Mouse (Mus musculus): ENCODE results near the gene Usf2. TPM values are rescaled to one million over a fixed set of nuclear protein-coding genes. Genes with fewer than 3 reads are reported as not detected.

The Usf2 gene
- total and polyA plus RNA-seq, 3 experiments: 69.9 to 132 (median 101) TPM

- Histone ChIP-seq H3K36me3 (replicated peaks) (no peaks in the 10 kb centered on the region), H3K4me3 (ENCODE audit: low read depth, low read length) (no peak overlapping the region), H3K4me1 (ENCODE audit: insufficient read depth, low read depth, low read length) (peaks cover 4% of the 10 kb centered on the region), H3K9me3 (replicated peaks) (peaks cover 8% of the 10 kb centered on the region), H3K27me3 (ENCODE audit: insufficient read depth, low read length) (peaks cover 21% of the 10 kb centered on the region)
- TF ChIP-seq POLR2AphosphoS5 (IDR thresholded peaks at IDR 0.05; ENCODE audit: insufficient replicate concordance, low read depth, low read length): no peak
- no peak for TF ChIP-seq CTCF (IDR thresholded peaks at IDR 0.05; ENCODE audit: low read depth, low read length)
- TF ChIP-seq GATA1 (IDR thresholded peaks at IDR 0.05; ENCODE audit: borderline replicate concordance, low read length): no peak
- TF ChIP-seq GATA2 (IDR thresholded peaks at IDR 0.05; ENCODE audit: borderline replicate concordance, low read depth, low read length): no peak
- no peak for TF ChIP-seq TAL1 (conservative IDR thresholded peaks at IDR 0.05; ENCODE audit: low read depth, low read length)
- DNase-seq (ENCODE audit: low spot score): no peak
- ATAC-seq (ENCODE audit: extremely low read depth, insufficient number of reproducible peaks, low FRiP score, poor library complexity, severe bottlenecking): no peak
These were observed 16.0 kb upstream of the Usf2 start for GRCm38 (mm10) chr7:30972426-30973250.

- TF ChIP-seq POLR2AphosphoS5 (IDR thresholded peaks at IDR 0.05; ENCODE audit: insufficient replicate concordance, low read depth, low read length) (no peak), GATA1 (IDR thresholded peaks at IDR 0.05; ENCODE audit: borderline replicate concordance, low read length) (no peak), TAL1 (conservative IDR thresholded peaks at IDR 0.05; ENCODE audit: low read depth, low read length) (no peak), GATA2 (IDR thresholded peaks at IDR 0.05; ENCODE audit: borderline replicate concordance, low read depth, low read length) (no peak)
- H3K4me3 ChIP-seq (ENCODE audit: low read depth, low read length): no peak overlapping the region
These were observed 15.3 kb upstream of the Usf2 start for GRCm38 (mm10) chr7:30971901-30972300.

GRCm38 (mm10) chr7:30969174-30969573 is 12.6 kb upstream of the Usf2 start:
- Histone ChIP-seq H3K27me3 (ENCODE audit: insufficient read depth, low read length) (peaks cover 33% of the 10 kb centered on the region), H3K4me1 (ENCODE audit: insufficient read depth, low read depth, low read length) (peaks cover 14% of the 10 kb centered on the region), H3K36me3 (replicated peaks) (no peaks in the 10 kb centered on the region), H3K4me3 (ENCODE audit: low read depth, low read length) (no peak overlapping the region), H3K9me3 (replicated peaks) (peaks cover 8% of the 10 kb centered on the region)
- TF ChIP-seq POLR2AphosphoS5 (IDR thresholded peaks at IDR 0.05; ENCODE audit: insufficient replicate concordance, low read depth, low read length) (no peak), GATA2 (IDR thresholded peaks at IDR 0.05; ENCODE audit: borderline replicate concordance, low read depth, low read length) (no peak), CTCF (IDR thresholded peaks at IDR 0.05; ENCODE audit: low read depth, low read length) (no peak), TAL1 (conservative IDR thresholded peaks at IDR 0.05; ENCODE audit: low read depth, low read length) (no peak), GATA1 (IDR thresholded peaks at IDR 0.05; ENCODE audit: borderline replicate concordance, low read length) (no peak)
- DNase-seq (ENCODE audit: low spot score) (no peak), ATAC-seq (ENCODE audit: extremely low read depth, insufficient number of reproducible peaks, low FRiP score, poor library complexity, severe bottlenecking) (no peak)

More at GRCm38 (mm10) chr7:30971901-30972300, 15.3 kb upstream of the Usf2 start:
- ATAC-seq (ENCODE audit: extremely low read depth, insufficient number of reproducible peaks, low FRiP score, poor library complexity, severe bottlenecking) (no peak), DNase-seq (ENCODE audit: low spot score) (no peak)
- Histone ChIP-seq H3K36me3 (replicated peaks) (no peaks in the 10 kb centered on the region), H3K27me3 (ENCODE audit: insufficient read depth, low read length) (peaks cover 22% of the 10 kb centered on the region), H3K9me3 (replicated peaks) (peaks cover 8% of the 10 kb centered on the region), H3K4me1 (ENCODE audit: insufficient read depth, low read depth, low read length) (peaks cover 4% of the 10 kb centered on the region)

- Histone ChIP-seq H3K9me3 (replicated peaks) (peaks cover 7% of the 10 kb centered on the region), H3K36me3 (replicated peaks) (no peaks in the 10 kb centered on the region), H3K27me3 (ENCODE audit: insufficient read depth, low read length) (peaks cover 33% of the 10 kb centered on the region), H3K4me3 (ENCODE audit: low read depth, low read length) (no peak overlapping the region), H3K4me1 (ENCODE audit: insufficient read depth, low read depth, low read length) (peaks cover 16% of the 10 kb centered on the region)
- DNase-seq (ENCODE audit: low spot score) (no peak), ATAC-seq (ENCODE audit: extremely low read depth, insufficient number of reproducible peaks, low FRiP score, poor library complexity, severe bottlenecking) (no peak)
- no peak for TF ChIP-seq GATA1 (IDR thresholded peaks at IDR 0.05; ENCODE audit: borderline replicate concordance, low read length)
- no peak for TF ChIP-seq GATA2 (IDR thresholded peaks at IDR 0.05; ENCODE audit: borderline replicate concordance, low read depth, low read length)
- TF ChIP-seq POLR2AphosphoS5 (IDR thresholded peaks at IDR 0.05; ENCODE audit: insufficient replicate concordance, low read depth, low read length): no peak
- TF ChIP-seq CTCF (IDR thresholded peaks at IDR 0.05; ENCODE audit: low read depth, low read length): no peak
- no peak for TF ChIP-seq TAL1 (conservative IDR thresholded peaks at IDR 0.05; ENCODE audit: low read depth, low read length)
These were observed 12.0 kb upstream of the Usf2 start for GRCm38 (mm10) chr7:30968611-30969010.

- TF ChIP-seq GATA1 (IDR thresholded peaks at IDR 0.05; ENCODE audit: borderline replicate concordance, low read length): no peak
- TF ChIP-seq TAL1 (conservative IDR thresholded peaks at IDR 0.05; ENCODE audit: low read depth, low read length): no peak
- TF ChIP-seq CTCF (IDR thresholded peaks at IDR 0.05; ENCODE audit: low read depth, low read length): no peak
- TF ChIP-seq POLR2AphosphoS5 (IDR thresholded peaks at IDR 0.05; ENCODE audit: insufficient replicate concordance, low read depth, low read length): no peak
- TF ChIP-seq GATA2 (IDR thresholded peaks at IDR 0.05; ENCODE audit: borderline replicate concordance, low read depth, low read length): no peak
- Histone ChIP-seq H3K27me3 (ENCODE audit: insufficient read depth, low read length) (peaks cover 24% of the 10 kb centered on the region), H3K4me1 (ENCODE audit: insufficient read depth, low read depth, low read length) (peaks cover 13% of the 10 kb centered on the region; the same call in 1 of the 2 replicates), H3K4me3 (ENCODE audit: low read depth, low read length) (no peak overlapping the region), H3K9me3 (replicated peaks) (no peaks in the 10 kb centered on the region), H3K36me3 (replicated peaks) (no peaks in the 10 kb centered on the region)
- no peak for ATAC-seq (ENCODE audit: extremely low read depth, insufficient number of reproducible peaks, low FRiP score, poor library complexity, severe bottlenecking)
- no peak for DNase-seq (ENCODE audit: low spot score)
These were observed 10.1 kb upstream of the Usf2 start for GRCm38 (mm10) chr7:30966657-30967056.

GRCm38 (mm10) chr7:30965677-30966076 is 9.1 kb upstream of the Usf2 start:
- DNase-seq (ENCODE audit: low spot score) (no peak), ATAC-seq (ENCODE audit: extremely low read depth, insufficient number of reproducible peaks, low FRiP score, poor library complexity, severe bottlenecking) (no peak)
- Histone ChIP-seq H3K9me3 (replicated peaks) (no peaks in the 10 kb centered on the region), H3K4me3 (ENCODE audit: low read depth, low read length) (no peak overlapping the region), H3K27me3 (ENCODE audit: insufficient read depth, low read length) (peaks cover 22% of the 10 kb centered on the region), H3K4me1 (ENCODE audit: insufficient read depth, low read depth, low read length) (peaks cover 13% of the 10 kb centered on the region; the same call in 1 of the 2 replicates), H3K36me3 (replicated peaks) (no peaks in the 10 kb centered on the region)
- TF ChIP-seq TAL1 (conservative IDR thresholded peaks at IDR 0.05; ENCODE audit: low read depth, low read length) (no peak), GATA2 (IDR thresholded peaks at IDR 0.05; ENCODE audit: borderline replicate concordance, low read depth, low read length) (no peak), POLR2AphosphoS5 (IDR thresholded peaks at IDR 0.05; ENCODE audit: insufficient replicate concordance, low read depth, low read length) (no peak), CTCF (IDR thresholded peaks at IDR 0.05; ENCODE audit: low read depth, low read length) (no peak), GATA1 (IDR thresholded peaks at IDR 0.05; ENCODE audit: borderline replicate concordance, low read length) (no peak)

Data from G1E (cell line).